Mouse (Mus musculus) kidney, postnatal 0 days (tissue): ENCODE results near the gene Rnf128. TPM values are rescaled to one million over a fixed set of nuclear protein-coding genes. Genes with fewer than 3 reads are reported as not detected.

Experiments
- ATAC-seq: fragments of 200-750 bp; cut with Nextera tagmentation; replicated peaks from 2 replicates; pipeline ENCODE4 v1.8.0; 2017; ENCODE audit warnings: low read depth, moderate number of reproducible peaks, moderate TSS enrichment, moderate library complexity; ENCODE audit not compliant: low FRiP score
- DNase-seq: peaks from one replicate; pipeline ENCODE4 v3.0.0-alpha.2; 2016; ENCODE audit warnings: low spot score
- H3K27ac ChIP-seq: fragments of 300-500 bp; sonication (generic); 2 replicates; pipeline ENCODE4 v1.5.1; 2014; ENCODE audit warnings: mild to moderate bottlenecking
- H3K27me3 ChIP-seq: fragments of 300-500 bp; sonication (generic); 2 replicates; pipeline ENCODE4 v1.6.1; 2014; ENCODE audit warnings: low read length, mixed read lengths; ENCODE audit not compliant: insufficient read depth
- H3K36me3 ChIP-seq: fragments of 300-500 bp; sonication (generic); 2 replicates; pipeline ENCODE4 v1.6.1; 2014; ENCODE audit warnings: low read length, mixed read lengths; ENCODE audit not compliant: insufficient read depth
- H3K4me1 ChIP-seq: fragments of 300-500 bp; sonication (generic); replicated peaks from 2 replicates; pipeline ENCODE4 v1.6.1; 2014; ENCODE audit warnings: antibody characterized with exemption, low read length, mixed read lengths; ENCODE audit not compliant: insufficient read depth
- H3K4me2 ChIP-seq: fragments of 300-500 bp; sonication (generic); 2 replicates; pipeline ENCODE4 v1.6.1; 2014; ENCODE audit warnings: mild to moderate bottlenecking, low read length, moderate library complexity, mixed read lengths
- H3K4me3 ChIP-seq: fragments of 300-500 bp; sonication (generic); replicated peaks from 2 replicates; pipeline ENCODE4 v1.5.1; 2014; ENCODE audit warnings: low read depth, low read length
- H3K9ac ChIP-seq: fragments of 300-500 bp; sonication (generic); 2 replicates; pipeline ENCODE4 v1.6.1; 2014; ENCODE audit warnings: low read depth, low read length
- H3K9me3 ChIP-seq: fragments of 300-500 bp; sonication (generic); replicated peaks from 2 replicates; pipeline ENCODE4 v1.6.1; 2016; ENCODE audit warnings: low read length, inconsistent platforms, mixed read lengths
- CTCF ChIP-seq: IDR thresholded peaks from 2 replicates; pipeline ENCODE4 v1.5.1; 2016; ENCODE audit warnings: antibody characterized with exemption, low read depth, mild to moderate bottlenecking, moderate library complexity
- WGBS: fragments of 180-500 bp; shearing (Covaris S2); extraction: QIAGEN DNeasy Blood & Tissue Kit; methylation state at CpG from one replicate; pipeline ENCODE4 v1.1.7; 2014; 5-methylcytosine and 5-hydroxymethylcytosine counted together
- polyA plus RNA-seq: library from polyadenylated mRNA; unstranded; fragments of >200 nt; fragmentation: Nextera tagmentation; extraction: Ambion mirVana; gene quantifications from 2 replicates; pipeline ENCODE4 v1.2.1, GENCODE M21; 2015

The Rnf128 gene
- polyA plus RNA-seq, 1 experiment from 2014 or later, result 96.3 TPM

DNA sequence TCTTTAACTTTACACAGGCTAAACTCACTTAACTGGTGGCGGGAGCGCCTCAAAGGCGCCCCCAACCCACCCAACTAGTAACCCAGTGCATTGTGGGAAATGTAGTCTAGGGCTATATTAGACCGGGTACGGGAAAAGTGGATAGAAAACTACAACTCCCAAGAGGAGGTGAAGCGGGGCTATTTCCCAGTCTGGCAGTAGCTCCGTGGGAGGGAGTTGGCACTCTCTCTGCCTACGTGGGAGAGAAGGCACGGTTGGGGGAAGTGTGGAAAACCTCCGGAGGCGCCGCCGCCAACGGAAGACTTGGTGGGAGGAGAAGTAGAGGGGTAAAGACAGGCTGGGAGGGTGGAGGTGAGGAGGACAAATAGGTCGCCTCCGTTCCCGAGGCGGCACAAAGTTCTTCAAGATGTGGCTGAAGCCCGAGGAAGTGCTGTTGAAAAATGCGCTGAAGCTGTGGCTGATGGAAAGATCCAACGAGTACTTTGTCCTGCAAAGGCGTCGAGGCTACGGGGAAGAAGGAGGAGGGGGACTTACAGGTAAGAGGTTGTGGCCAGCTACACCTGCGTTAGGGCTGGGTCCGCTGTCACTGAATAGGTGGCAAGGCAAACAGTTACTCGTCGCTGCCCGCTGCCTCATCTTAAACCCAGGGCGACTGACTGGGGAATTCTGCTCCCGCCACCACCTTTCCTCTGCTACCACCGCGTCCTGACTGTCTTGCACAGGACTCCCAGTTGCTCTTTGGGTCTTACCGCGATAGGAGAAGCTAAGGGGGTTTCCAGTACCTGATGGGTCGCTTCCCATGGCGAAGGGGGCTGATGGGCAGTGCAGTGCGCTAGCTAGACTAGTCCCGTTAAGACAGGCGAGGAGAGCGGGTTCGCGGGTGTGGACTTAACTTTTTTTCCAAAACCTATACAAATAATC lies 121.9 kb downstream of the Rnf128 start, which contains the start of gene Tbc1d8b:
Gene Tbc1d8b, plus strand, starts transcription at position 222 of the 921 bp plus-strand sequence.
- Histone ChIP-seq H3K4me2 (peak within 1 kb of the TSS; percentile 59), H3K27ac (0 out of 2 replicates have a peak within 1 kb of the TSS, but pooled peaks have one; percentile 28), H3K9me3 (no peaks in the 10 kb centered on the region), H3K4me3 (peak within 1 kb of the TSS; percentile 50), H3K9ac (peak within 1 kb of the TSS; percentile 49; the same call in 1 of the 2 replicates), H3K36me3 (no peaks in the 10 kb centered on the region), H3K4me1 (no peaks in the 10 kb centered on the region), H3K27me3 (no peaks in the 10 kb centered on the region)
- TF ChIP-seq CTCF, result no peak
- peak; percentile 98 for ATAC-seq
- peak; percentile 93 for DNase-seq
- 17% methylated on average over 42 of the region's 43 CpGs for WGBS

DNA sequence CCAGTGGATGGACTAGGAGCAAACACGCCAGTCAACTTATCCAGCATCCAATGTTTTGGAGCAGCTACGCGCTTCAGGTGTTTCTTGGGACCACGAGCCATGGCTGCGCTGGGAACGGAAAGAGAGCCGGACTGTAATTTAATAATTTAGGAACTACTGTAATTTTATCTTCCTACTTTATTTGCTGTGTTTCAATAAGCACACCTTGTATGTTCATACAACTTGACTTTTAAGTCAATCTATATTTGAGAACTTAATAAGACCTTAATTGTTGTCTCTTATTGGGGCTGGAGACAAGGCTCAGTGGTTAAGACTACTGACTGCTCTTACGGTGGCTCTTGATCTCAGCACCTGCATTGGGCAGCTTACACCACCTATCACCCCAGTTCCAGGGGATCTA lies 151.3 kb downstream of the Rnf128 start, which contains the start of gene Gm15013:
Gene Gm15013, minus strand, starts transcription at position 101 of the 400 bp plus-strand sequence.
- TF ChIP-seq CTCF, result no peak
- no peak within 1 kb of the TSS for H3K4me2 ChIP-seq
- WGBS, result 94% methylated on average over 8 of the region's 8 CpGs

DNA sequence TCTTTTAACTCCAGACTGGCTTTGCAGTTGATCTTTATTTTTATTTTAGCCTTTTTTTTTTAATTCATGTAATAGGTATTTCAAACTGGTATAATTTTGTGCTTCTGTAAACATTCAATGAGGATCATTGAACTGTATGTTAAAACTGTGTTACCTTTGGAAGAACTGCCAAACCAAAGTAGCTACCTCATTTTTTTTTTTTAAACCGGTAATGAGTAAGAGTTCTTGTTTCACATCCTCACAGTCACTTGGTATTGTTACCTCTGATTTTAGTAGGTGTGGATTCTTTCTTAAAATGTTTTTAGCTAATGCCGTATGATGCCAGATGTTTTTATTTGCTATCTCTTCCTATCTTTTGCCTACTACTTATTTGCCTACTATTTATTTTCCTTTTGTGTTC lies 159.2 kb downstream of the Rnf128 start:
- Histone ChIP-seq H3K4me2 (no peak overlapping the region), H3K9ac (no peak overlapping the region), H3K27ac (no peak overlapping the region), H3K9me3 (no peaks in the 10 kb centered on the region), H3K4me1 (no peaks in the 10 kb centered on the region), H3K36me3 (no peaks in the 10 kb centered on the region), H3K27me3 (no peaks in the 10 kb centered on the region), H3K4me3 (no peak overlapping the region)
- ATAC-seq (no peak), DNase-seq (no peak)
- TF ChIP-seq CTCF, result no peak
- 97% methylated on average over 2 of the region's 2 CpGs for WGBS

More for the DNA sequence above, 151.3 kb downstream of the Rnf128 start, which contains the start of gene Gm15013:
- Histone ChIP-seq H3K27me3 (no peaks in the 10 kb centered on the region), H3K4me3 (no peak within 1 kb of the TSS), H3K36me3 (no peaks in the 10 kb centered on the region), H3K9ac (no peak within 1 kb of the TSS), H3K9me3 (no peaks in the 10 kb centered on the region), H3K4me1 (no peaks in the 10 kb centered on the region), H3K27ac (no peak within 1 kb of the TSS)
- ATAC-seq (no peak), DNase-seq (no peak)

Other genes with a start within 250 kb of the Rnf128 start
- not detected in 2 replicates for gene Trap1a, start 229.6 kb upstream of the Rnf128 start, polyA plus RNA-seq
- gene D330045A20Rik, start 82.9 kb upstream of the Rnf128 start, polyA plus RNA-seq, result 1.8 and 2.0 TPM in 2 replicates
- 1.7 and 2.1 TPM in 2 replicates for gene Tbc1d8b, start 121.7 kb downstream of the Rnf128 start, polyA plus RNA-seq
- gene Gm15013, start 151.2 kb downstream of the Rnf128 start, polyA plus RNA-seq, result 0.14 and 0.26 TPM in 2 replicates
- gene Ripply1, start 219.0 kb downstream of the Rnf128 start, polyA plus RNA-seq, result not detected in 2 replicates
- 91.4 and 107 TPM in 2 replicates for gene Cldn2, start 237.5 kb downstream of the Rnf128 start, polyA plus RNA-seq